Mouse (Mus musculus): ENCODE results near the gene Lce3d.

Lce3d gene

DNA sequence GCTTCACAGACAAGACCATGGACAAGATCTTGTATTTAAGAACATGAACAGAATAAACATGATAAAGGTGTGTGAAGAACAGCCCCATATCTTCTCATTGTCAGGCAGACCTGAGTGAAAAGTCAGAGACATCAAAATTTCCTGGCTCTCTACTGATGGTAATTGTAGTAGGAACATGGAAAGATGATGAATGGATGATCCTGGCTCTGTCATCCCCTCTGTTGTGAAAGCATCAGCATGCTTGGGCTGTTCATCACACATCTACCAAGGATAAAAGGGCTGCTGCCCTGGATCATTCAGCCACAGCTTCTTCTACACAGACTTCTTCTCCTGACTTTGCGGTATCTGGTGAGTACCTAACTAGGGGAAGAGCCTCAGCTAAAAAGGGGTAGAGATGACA lies at the start of gene Lce3d:
Lce3d (plus strand) TSS at position 301 of the 400 bp plus-strand sequence.
- DNase-seq (ENCODE audit: low spot score in 2 of 2) = no peak

DNA sequence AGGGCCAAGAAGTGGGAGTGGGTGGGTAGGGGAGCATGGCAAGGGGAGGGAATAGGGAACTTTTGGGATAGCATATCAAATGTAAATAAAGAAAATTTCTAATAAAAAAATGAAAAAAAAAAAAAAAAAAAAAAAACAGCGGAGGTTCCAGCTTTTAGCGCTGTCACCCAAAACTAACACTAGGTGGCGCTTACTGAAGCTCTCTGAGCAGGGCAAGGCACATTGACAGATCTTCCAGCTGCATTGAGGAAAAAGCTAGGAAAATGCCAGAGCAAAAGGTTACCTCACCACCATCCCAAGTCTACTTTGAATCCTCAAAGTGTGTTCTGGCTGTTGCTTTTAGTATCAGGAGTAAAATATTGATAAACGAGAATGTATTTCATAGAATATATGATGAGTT lies 49.6 kb upstream of the Lce3d start:
- DNase-seq (ENCODE audit: low spot score in 2 of 2) = peak; percentile 29 to 30

GRCm38 (mm10) chr3:92920364-92920763 lies 36.8 kb upstream of the Lce3d start:
- DNase-seq (ENCODE audit: low spot score in 2 of 2) = peak; percentile 21 to 31

DNA sequence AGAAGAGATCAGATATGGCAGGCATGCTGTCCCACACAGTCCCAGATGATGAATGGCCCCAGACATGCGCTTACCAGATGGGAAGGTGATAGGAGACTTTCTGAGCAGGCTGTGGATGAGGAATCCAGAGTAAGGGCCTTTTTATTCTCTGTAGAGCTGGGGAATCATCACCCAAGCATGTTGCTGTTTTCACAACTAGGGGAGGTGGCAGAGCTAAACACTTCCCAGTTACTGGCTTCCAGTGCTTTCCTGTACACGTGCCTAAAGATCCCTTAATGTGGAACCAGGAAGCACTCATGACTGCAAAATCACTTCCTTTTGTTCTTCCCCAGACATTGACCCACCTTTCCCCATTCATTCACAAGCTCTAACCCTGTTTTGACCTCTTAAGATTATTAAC lies 31.1 kb upstream of the Lce3d start, which contains the start of gene Lce3a:
Lce3a (minus strand) TSS at position 101 of the 400 bp plus-strand sequence.
- DNase-seq (ENCODE audit: low spot score in 2 of 2) = no peak

DNA sequence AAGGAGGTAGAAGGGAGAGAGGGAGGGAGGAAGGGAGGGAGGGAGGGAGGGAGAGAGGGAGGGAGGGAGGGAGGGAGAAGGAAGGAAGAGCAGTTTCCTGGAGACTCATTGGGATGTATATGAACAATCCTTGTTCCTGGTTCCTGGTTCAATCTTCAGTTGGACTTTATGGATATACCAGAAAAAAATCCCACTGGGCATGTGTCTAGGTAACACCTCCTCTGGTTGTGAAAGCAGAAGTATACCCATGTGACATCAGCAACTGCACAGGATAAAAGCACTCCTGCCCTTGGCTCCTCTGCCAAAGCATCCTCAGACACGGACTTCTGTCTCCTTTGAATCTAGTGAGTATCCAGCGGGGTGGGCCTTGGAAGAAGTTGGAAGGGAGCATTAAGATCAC lies 24.5 kb upstream of the Lce3d start, which contains the start of gene Lce3b:
Lce3b (plus strand) TSS at position 301 of the 400 bp plus-strand sequence.
- DNase-seq (ENCODE audit: low spot score in 2 of 2) = no peak

DNA sequence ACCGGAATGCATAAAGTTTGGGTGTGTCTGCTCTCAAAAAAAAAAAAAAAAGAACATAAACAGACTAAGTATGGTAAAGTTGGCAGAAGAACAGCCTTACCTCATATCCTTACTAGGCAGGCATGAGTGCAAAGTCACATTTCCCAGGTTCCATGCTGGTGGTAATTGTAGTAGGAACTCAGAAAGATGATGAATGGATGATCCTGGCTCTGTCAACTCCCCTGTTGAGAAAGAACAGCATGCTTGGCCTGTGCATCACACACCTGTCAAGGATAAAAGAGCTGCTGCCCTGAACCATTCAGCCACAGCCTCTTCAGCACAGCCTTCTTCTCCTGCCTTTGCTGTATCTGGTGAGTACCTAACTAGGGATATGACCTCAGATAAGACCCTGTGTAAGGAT lies 13.0 kb upstream of the Lce3d start, which contains the start of gene Lce3c:
Lce3c (plus strand) TSS at position 301 of the 400 bp plus-strand sequence.
- DNase-seq (ENCODE audit: low spot score in 2 of 2) = no peak

DNA sequence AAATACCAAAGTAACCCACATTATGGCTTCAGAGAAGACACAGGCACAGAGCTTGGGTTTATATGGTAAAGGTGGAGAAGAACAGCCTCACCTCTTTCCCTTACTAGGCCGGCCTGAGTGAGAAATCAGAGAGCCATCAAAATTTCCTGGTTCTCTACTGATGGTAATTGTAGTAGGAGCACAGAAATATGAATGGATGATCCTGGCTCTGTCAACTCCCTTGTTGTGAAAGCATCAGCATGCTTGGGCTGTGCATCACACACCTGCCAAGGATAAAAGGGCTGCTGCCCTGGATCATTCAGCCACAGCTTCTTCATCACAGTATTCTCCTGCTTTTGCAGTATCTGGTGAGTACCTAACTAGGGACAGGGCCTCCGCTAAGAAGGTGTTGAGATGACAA lies 9.6 kb downstream of the Lce3d start, which contains the start of gene Lce3e:
Lce3e (plus strand) TSS at position 301 of the 400 bp plus-strand sequence.
- DNase-seq (ENCODE audit: low spot score in 2 of 2) = no peak

GRCm38 (mm10) chr3:92978484-92978883 lies 21.3 kb downstream of the Lce3d start:
- no peak for DNase-seq (ENCODE audit: low spot score in 2 of 2)

DNA sequence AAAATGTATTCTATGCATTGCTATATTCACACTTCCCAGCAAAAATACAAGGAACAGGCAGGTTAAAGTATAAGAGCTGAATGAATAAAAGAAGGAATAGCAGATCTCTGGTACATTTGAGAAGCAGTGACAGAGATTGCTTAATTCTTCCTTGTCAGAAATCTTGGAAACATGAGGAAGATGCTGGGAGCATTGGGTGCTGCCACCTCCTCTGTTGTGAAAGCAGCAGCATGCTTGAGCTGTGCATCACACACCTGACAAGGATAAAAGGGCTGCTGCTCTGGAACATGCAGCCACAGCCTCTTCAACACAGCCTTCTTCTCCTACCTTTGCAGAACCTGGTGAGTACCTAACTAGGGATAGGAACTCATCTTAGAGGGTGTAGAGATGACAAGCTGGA lies 34.7 kb downstream of the Lce3d start, which contains the start of gene Lce3f:
Lce3f (plus strand) TSS at position 301 of the 400 bp plus-strand sequence.
- no peak for DNase-seq (ENCODE audit: low spot score in 2 of 2)

- DNase-seq (ENCODE audit: low spot score in 2 of 2) = peak; percentile 85 to 88
Measured at GRCm38 (mm10) chr3:92998691-92999090, 41.5 kb downstream of the Lce3d start.

- DNase-seq (ENCODE audit: low spot score in 2 of 2) = no peak
Measured at GRCm38 (mm10) chr3:93000621-93001020, 43.4 kb downstream of the Lce3d start.

- DNase-seq (ENCODE audit: low spot score in 2 of 2) = no peak
Measured at GRCm38 (mm10) chr3:93002843-93003242, 45.7 kb downstream of the Lce3d start.
